Mouse (Mus musculus) lung, embryonic 15.5 days (tissue): ENCODE measurements around the gene Ccdc125. TPM values are rescaled to one million over a fixed set of nuclear protein-coding genes. Genes with fewer than 3 reads are reported as not detected.

ENCODE experiments used
- ATAC-seq: fragments of 200-750 bp; cut with Nextera tagmentation; 2 replicates; pipeline ENCODE4 v1.8.0; 2017; ENCODE audit warnings: moderate number of reproducible peaks, borderline replicate concordance; ENCODE audit not compliant: low FRiP score, low TSS enrichment; ENCODE audit errors: extremely low read depth
- H3K27ac ChIP-seq: fragments of 300-500 bp; sonication (generic); 2 replicates; pipeline ENCODE4 v1.5.1; 2015; ENCODE audit warnings: moderate library complexity, mild to moderate bottlenecking, inconsistent platforms
- H3K27me3 ChIP-seq: fragments of 300-500 bp; sonication (generic); 2 replicates; pipeline ENCODE4 v1.6.1; 2015; ENCODE audit warnings: inconsistent platforms
- H3K36me3 ChIP-seq: fragments of 300-500 bp; sonication (generic); 2 replicates; pipeline ENCODE4 v1.6.1; 2015; ENCODE audit warnings: inconsistent platforms
- H3K4me1 ChIP-seq: fragments of 300-500 bp; sonication (generic); 2 replicates; pipeline ENCODE4 v1.6.1; 2015; ENCODE audit warnings: inconsistent platforms
- H3K4me2 ChIP-seq: fragments of 300-500 bp; sonication (generic); 2 replicates; pipeline ENCODE4 v1.6.1; 2015; ENCODE audit warnings: inconsistent platforms, mild to moderate bottlenecking, moderate library complexity
- H3K4me3 ChIP-seq: fragments of 300-500 bp; sonication (generic); 2 replicates; pipeline ENCODE4 v1.5.1; 2015; ENCODE audit warnings: mild to moderate bottlenecking, inconsistent platforms
- H3K9ac ChIP-seq: fragments of 300-500 bp; sonication (generic); 2 replicates; pipeline ENCODE4 v1.6.1; 2015; ENCODE audit warnings: inconsistent platforms
- H3K9me3 ChIP-seq: fragments of 300-500 bp; sonication (generic); 2 replicates; pipeline ENCODE4 v1.6.1; 2016; ENCODE audit warnings: inconsistent platforms
- WGBS: fragments of 180-500 bp; shearing (Covaris S2); methylation state at CpG from one replicate; pipeline ENCODE4 v1.1.7; 2015; 5-methylcytosine and 5-hydroxymethylcytosine counted together
- polyA plus RNA-seq: library from polyadenylated mRNA; unstranded; fragments of >200 nt; fragmentation: Nextera tagmentation; extraction: Ambion mirVana; gene quantifications from 2 replicates; pipeline ENCODE4 v1.2.1, GENCODE M21; 2015

Ccdc125 gene
- polyA plus RNA-seq, 1 experiment from 2014 or later, result 10.7 TPM

GRCm38 (mm10) chr13:100675936-100676635 is 6.6 kb downstream of the Ccdc125 start:
- Histone ChIP-seq H3K27ac (no peak overlapping the region), H3K4me2 (no peak overlapping the region), H3K9ac (no peak overlapping the region), H3K9me3 (no peaks in the 10 kb centered on the region), H3K36me3 (no peaks in the 10 kb centered on the region), H3K4me3 (no peak overlapping the region), H3K27me3 (no peaks in the 10 kb centered on the region), H3K4me1 (no peaks in the 10 kb centered on the region)
- WGBS, result 81% methylated on average over 15 of the region's 15 CpGs
- ATAC-seq, result no peak

DNA sequence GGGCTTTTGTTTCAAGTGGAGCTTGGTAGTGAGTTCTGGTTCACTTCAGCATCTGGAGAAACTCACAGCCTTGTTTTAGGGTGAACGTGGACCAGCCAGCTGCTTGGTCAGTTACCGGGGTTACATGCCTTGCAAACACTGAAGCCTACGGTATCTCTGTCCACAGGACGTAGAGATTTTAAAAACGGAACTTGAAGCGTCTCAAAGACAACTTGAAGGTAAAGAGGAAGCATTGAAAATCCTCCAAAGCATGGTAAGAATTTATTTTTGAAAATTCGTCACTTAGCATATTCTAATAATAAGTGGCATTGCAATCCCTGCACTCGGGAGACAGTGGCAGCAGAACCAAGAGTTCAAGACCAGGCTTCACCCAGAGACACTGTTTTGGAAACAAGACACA is 12.1 kb downstream of the Ccdc125 start:
- no peak for ATAC-seq
- H3K4me3 ChIP-seq, result no peak overlapping the region
- no peaks in the 10 kb centered on the region for H3K36me3 ChIP-seq
- no peak overlapping the region for H3K4me2 ChIP-seq
- WGBS, result 85% methylated on average over 8 of the region's 8 CpGs
- no peaks in the 10 kb centered on the region for H3K27me3 ChIP-seq
- no peaks in the 10 kb centered on the region for H3K9me3 ChIP-seq
- no peaks in the 10 kb centered on the region for H3K4me1 ChIP-seq
- no peak overlapping the region for H3K27ac ChIP-seq
- H3K9ac ChIP-seq, result no peak overlapping the region

GRCm38 (mm10) chr13:100682837-100683236 is 13.3 kb downstream of the Ccdc125 start:
- WGBS, result 79% methylated on average over 2 of the region's 2 CpGs
- no peaks in the 10 kb centered on the region for H3K27me3 ChIP-seq
- no peak overlapping the region for H3K9ac ChIP-seq
- no peak overlapping the region for H3K27ac ChIP-seq
- H3K9me3 ChIP-seq, result no peaks in the 10 kb centered on the region
- H3K4me1 ChIP-seq, result no peaks in the 10 kb centered on the region
- H3K4me2 ChIP-seq, result no peak overlapping the region
- H3K4me3 ChIP-seq, result no peak overlapping the region
- no peaks in the 10 kb centered on the region for H3K36me3 ChIP-seq
- no peak for ATAC-seq

DNA sequence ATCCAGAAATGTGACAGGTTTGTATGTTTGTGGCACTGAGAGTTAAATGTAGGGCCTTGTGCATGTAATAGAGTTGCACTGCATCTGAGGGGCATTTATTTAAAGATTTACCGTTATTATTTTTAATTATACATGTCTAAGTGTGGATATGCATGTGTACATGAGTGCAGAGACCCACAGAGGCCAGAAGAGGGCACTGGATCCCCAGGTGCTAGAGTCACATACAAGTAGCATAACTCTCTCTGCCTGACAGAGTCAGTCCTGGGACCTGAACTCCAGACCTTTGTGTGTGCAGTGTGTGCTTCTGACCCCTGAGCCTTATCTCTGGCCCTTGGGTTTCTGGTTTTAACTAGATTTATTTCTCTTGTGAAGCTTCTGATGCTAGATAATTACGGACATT is 14.8 kb downstream of the Ccdc125 start:
- ATAC-seq, result no peak
- Histone ChIP-seq H3K36me3 (no peaks in the 10 kb centered on the region), H3K27ac (no peak overlapping the region), H3K4me1 (no peaks in the 10 kb centered on the region), H3K9ac (no peak overlapping the region), H3K4me2 (no peak overlapping the region), H3K27me3 (no peaks in the 10 kb centered on the region), H3K9me3 (no peaks in the 10 kb centered on the region), H3K4me3 (no peak overlapping the region)
- 69% methylated on average over 2 of the region's 2 CpGs for WGBS

GRCm38 (mm10) chr13:100687513-100687912 is 18.0 kb downstream of the Ccdc125 start:
- WGBS, result 56% methylated on average over 7 of the region's 7 CpGs
- Histone ChIP-seq H3K4me1 (no peaks in the 10 kb centered on the region), H3K4me3 (no peak overlapping the region), H3K27me3 (no peaks in the 10 kb centered on the region), H3K4me2 (no peak overlapping the region), H3K9ac (no peak overlapping the region), H3K27ac (no peak overlapping the region), H3K9me3 (no peaks in the 10 kb centered on the region), H3K36me3 (no peaks in the 10 kb centered on the region)
- no peak for ATAC-seq

GRCm38 (mm10) chr13:100697541-100697940 is 28.0 kb downstream of the Ccdc125 start:
- no peak for ATAC-seq
- no peak overlapping the region for H3K4me3 ChIP-seq
- no peaks in the 10 kb centered on the region for H3K4me1 ChIP-seq
- peaks cover 57% of the 10 kb centered on the region for H3K36me3 ChIP-seq
- no peak overlapping the region for H3K27ac ChIP-seq
- H3K27me3 ChIP-seq, result no peaks in the 10 kb centered on the region
- H3K9me3 ChIP-seq, result no peaks in the 10 kb centered on the region
- H3K9ac ChIP-seq, result no peak overlapping the region
- no peak overlapping the region for H3K4me2 ChIP-seq
- WGBS, result 90% methylated on average over 3 of the region's 3 CpGs

DNA sequence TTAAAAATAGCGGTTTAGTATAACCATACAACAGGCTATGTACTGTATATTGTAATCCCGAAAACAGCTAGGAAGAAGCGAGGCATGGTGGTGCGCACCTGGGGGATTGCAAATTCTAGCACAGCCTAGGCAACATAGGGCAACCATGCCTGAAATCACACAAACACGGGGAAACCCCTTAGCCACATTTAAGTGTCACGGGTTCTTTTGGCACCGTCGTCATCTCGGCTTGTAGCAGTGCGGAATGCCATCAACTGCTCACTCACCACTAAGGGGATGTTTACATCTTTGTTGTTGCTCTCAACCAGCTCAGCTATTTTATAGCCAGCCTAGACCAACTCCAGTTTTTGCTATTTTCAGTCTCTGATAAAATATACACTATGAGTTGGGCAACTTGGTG is 29.3 kb downstream of the Ccdc125 start:
- no peaks in the 10 kb centered on the region for H3K4me1 ChIP-seq
- no peak overlapping the region for H3K27ac ChIP-seq
- no peaks in the 10 kb centered on the region for H3K27me3 ChIP-seq
- no peaks in the 10 kb centered on the region for H3K9me3 ChIP-seq
- no peak overlapping the region for H3K4me2 ChIP-seq
- H3K9ac ChIP-seq, result no peak overlapping the region
- WGBS, result 89% methylated on average over 10 of the region's 10 CpGs
- H3K36me3 ChIP-seq, result peaks cover 70% of the 10 kb centered on the region
- H3K4me3 ChIP-seq, result no peak overlapping the region
- ATAC-seq, result no peak

DNA sequence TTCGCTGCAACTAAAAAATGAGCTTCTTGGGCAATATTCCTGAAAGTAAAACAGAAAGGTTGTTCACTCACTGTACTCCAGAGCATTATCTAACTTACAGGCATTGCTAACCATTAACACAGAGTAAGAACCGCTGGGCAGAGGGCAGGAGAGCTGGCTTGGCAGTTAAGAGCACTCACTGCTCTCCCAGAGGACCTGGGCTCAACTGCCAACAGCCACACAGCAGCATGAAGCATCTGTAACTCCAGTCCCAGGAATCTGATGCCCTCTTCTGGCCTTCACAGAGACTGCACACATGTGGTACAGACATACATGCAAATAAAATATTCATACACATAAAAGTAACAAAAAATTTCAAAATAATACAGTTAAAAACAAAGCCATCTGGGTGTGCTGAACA is 34.0 kb downstream of the Ccdc125 start:
- ATAC-seq, result no peak
- Histone ChIP-seq H3K27ac (no peak overlapping the region), H3K4me3 (no peak overlapping the region), H3K36me3 (peaks cover 85% of the 10 kb centered on the region), H3K9ac (no peak overlapping the region), H3K27me3 (no peaks in the 10 kb centered on the region), H3K4me2 (no peak overlapping the region), H3K4me1 (no peaks in the 10 kb centered on the region), H3K9me3 (no peaks in the 10 kb centered on the region)
- 97% methylated on average over 2 of the region's 2 CpGs for WGBS

DNA sequence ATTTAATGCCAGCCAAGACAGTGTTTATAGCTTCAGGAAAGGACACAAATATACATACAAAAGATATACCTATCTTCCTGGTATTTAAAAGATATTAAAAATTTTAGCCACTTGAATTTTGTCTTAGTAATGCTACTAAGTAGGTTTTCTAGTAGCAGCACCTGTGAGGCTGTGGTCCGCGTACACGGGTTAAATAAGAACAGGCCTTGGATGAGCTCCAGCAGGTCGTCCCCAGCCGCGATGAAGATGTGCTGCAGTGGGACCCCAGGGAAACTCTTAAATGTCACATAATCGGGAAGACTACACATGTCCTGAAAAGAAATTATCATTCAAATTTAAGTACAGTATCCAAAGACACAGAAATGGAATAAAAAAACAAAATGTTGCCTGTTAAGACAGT is 36.7 kb downstream of the Ccdc125 start:
- H3K4me2 ChIP-seq, result no peak overlapping the region
- no peaks in the 10 kb centered on the region for H3K4me1 ChIP-seq
- no peak overlapping the region for H3K27ac ChIP-seq
- no peaks in the 10 kb centered on the region for H3K27me3 ChIP-seq
- no peaks in the 10 kb centered on the region for H3K9me3 ChIP-seq
- WGBS, result 96% methylated on average over 7 of the region's 7 CpGs
- H3K4me3 ChIP-seq, result no peak overlapping the region
- peaks cover 88% of the 10 kb centered on the region for H3K36me3 ChIP-seq
- no peak overlapping the region for H3K9ac ChIP-seq
- ATAC-seq, result no peak

- Histone ChIP-seq H3K4me1 (no peaks in the 10 kb centered on the region), H3K9ac (no peak overlapping the region), H3K4me3 (no peak overlapping the region), H3K27me3 (no peaks in the 10 kb centered on the region), H3K27ac (no peak overlapping the region), H3K36me3 (peaks cover 70% of the 10 kb centered on the region), H3K4me2 (no peak overlapping the region), H3K9me3 (no peaks in the 10 kb centered on the region)
- 95% methylated on average over 6 of the region's 6 CpGs for WGBS
- ATAC-seq, result no peak
Observed at GRCm38 (mm10) chr13:100715467-100715866, 46.0 kb downstream of the Ccdc125 start.

DNA sequence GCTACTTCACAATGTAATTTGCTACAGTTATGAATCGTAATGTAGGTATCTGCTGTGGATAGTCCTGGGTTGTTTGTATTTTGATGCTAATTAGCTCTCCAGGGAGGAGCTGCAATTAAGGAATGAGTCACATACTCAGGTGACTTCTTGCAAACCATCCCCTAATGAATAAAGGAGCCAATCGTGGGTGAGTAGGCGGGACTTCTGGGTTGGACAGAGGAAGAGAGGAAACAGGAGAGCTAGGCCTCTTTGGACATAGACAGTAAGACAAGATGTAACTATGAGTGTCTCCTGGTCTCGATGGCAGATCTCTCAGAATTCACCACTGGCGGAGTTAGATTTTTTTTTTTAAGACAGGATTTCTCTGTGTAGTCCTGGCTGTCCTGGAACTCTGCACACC is 52.1 kb downstream of the Ccdc125 start:
- no peak overlapping the region for H3K27ac ChIP-seq
- no peak for ATAC-seq
- no peak overlapping the region for H3K4me3 ChIP-seq
- H3K36me3 ChIP-seq, result peaks cover 44% of the 10 kb centered on the region
- peaks cover 4% of the 10 kb centered on the region; the same call in 1 of the 2 replicates for H3K4me1 ChIP-seq
- no peak overlapping the region for H3K9ac ChIP-seq
- WGBS, result 87% methylated on average over 5 of the region's 5 CpGs
- H3K4me2 ChIP-seq, result no peak overlapping the region
- H3K9me3 ChIP-seq, result no peaks in the 10 kb centered on the region
- no peaks in the 10 kb centered on the region for H3K27me3 ChIP-seq

- Histone ChIP-seq H3K4me1 (peaks cover 16% of the 10 kb centered on the region), H3K4me2 (no peak overlapping the region), H3K27me3 (no peaks in the 10 kb centered on the region), H3K27ac (no peak overlapping the region), H3K9ac (no peak overlapping the region), H3K9me3 (no peaks in the 10 kb centered on the region), H3K36me3 (peaks cover 42% of the 10 kb centered on the region), H3K4me3 (no peak overlapping the region)
- ATAC-seq, result no peak
- WGBS, result 76% methylated on average over 7 of the region's 7 CpGs
Observed at GRCm38 (mm10) chr13:100724051-100724754, 54.7 kb downstream of the Ccdc125 start.
